Comparison of ENCODE assay signal across 9 mouse cellular contexts in the genomic region with DNA sequence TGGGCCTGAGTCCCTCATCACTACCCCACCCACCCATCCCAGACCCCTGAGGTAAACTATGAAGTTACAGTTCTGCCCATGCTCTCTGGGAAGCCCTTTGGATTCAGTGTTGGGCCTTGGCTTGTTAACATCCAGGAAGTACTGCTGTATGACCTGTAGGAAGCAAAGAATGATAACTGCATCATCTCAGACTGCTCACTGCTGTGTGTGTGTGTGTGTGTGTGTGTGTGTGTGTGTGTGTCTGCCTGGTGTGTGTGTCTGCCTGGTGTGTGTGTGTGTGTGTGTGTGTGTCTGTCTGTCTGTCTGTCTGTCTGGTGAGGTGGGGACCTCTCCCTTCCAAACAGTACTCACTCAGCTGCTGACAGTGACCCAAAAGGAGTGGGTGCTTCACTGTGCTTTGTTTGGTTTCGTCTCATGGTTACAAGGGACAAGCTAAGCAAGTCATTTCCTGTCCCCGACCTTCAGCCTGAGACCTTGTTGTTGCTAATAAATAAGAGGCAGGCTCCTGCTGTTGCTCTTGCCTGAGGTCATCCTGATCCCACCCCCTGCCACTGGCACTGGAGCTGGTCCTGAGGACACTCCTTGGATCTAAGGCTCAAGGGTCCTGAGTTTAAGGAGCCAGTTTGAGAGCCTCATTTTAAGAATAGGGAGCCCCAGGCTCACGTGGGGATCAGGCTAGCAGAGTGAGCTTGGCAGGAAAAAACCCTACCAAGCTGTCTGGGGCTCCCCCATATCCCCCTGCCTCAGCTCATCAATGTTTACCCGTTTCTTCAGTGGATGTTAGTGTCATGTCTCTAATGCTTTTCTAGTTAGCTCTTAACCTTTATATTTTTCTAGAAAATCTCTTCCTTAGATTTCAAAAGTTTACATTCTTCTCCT. TPM values are rescaled to one million over a fixed set of nuclear protein-coding genes. Genes with fewer than 3 reads are reported as not detected.
DNase-seq lines count a peak whose midpoint lies in the region; ATAC-seq lines count a peak whose summit lies in the region.
"Had no signal": no experiment of that assay in that cellular context is flagged by ENCODE, and none has a peak within 500 bp of the region (broad histone marks: within the 10 kb centered on the region; RNA-seq: fewer than 3 reads in every experiment).

No protein-coding gene starts in this region.

- peak; percentile 73 to 79 for ATAC-seq in hematopoietic stem cell, adult 5-6 weeks (replicated peaks in 1 of 2; ENCODE audit: insufficient read depth in 1 of 2, low FRiP score in 2 of 2, low TSS enrichment in 1 of 2, low read depth in 1 of 2, poor library complexity in 2 of 2, severe bottlenecking in 2 of 2)
- peak; percentile 37; the same call in 1 of the 2 replicates for ATAC-seq in lung, embryonic 15.5 days (ENCODE audit: borderline replicate concordance, extremely low read depth, low FRiP score, low TSS enrichment)
- ATAC-seq in forebrain, embryonic 14.5 days, result no peak

- WGBS in lung, embryonic 15.5 days, result 24% methylated on average over 4 of the region's 4 CpGs
- 53% methylated on average over 4 of the region's 4 CpGs for WGBS in forebrain, embryonic 14.5 days

- peak overlapping the region; percentile 72; the same call in 1 of the 2 replicates for H3K27ac ChIP-seq in lung, embryonic 15.5 days
- H3K27ac ChIP-seq in forebrain, embryonic 14.5 days (ENCODE audit: low read depth, low read length), result no peak overlapping the region

- H3K9me3 ChIP-seq in lung, embryonic 15.5 days, result no peaks in the 10 kb centered on the region
- no peaks in the 10 kb centered on the region for H3K9me3 ChIP-seq in forebrain, embryonic 14.5 days (replicated peaks; ENCODE audit: control insufficient read depth, low read length)

- H3K9ac ChIP-seq in lung, embryonic 15.5 days, result no peak overlapping the region
- no peak overlapping the region for H3K9ac ChIP-seq in forebrain, embryonic 14.5 days (ENCODE audit: low read length)

- no peak overlapping the region for H3K4me2 ChIP-seq in lung, embryonic 15.5 days
- H3K4me2 ChIP-seq in forebrain, embryonic 14.5 days (ENCODE audit: low read length), result no peak overlapping the region

- peak; percentile 52 for DNase-seq in gastrocnemius, adult 18-20 months (ENCODE audit: low spot score)
- no peak for DNase-seq in gastrocnemius, postnatal 10 days
- DNase-seq in adrenal gland, postnatal 10 days, result peak; percentile 75
- DNase-seq in forebrain, embryonic 14.5 days (ENCODE audit: low spot score), result no peak
- DNase-seq in thymus, postnatal 4 days, result no peak
- no peak for DNase-seq in right cerebral cortex, postnatal 10 days (ENCODE audit: low spot score in 2 of 2)

- no peaks in the 10 kb centered on the region for H3K27me3 ChIP-seq in lung, embryonic 15.5 days
- no peaks in the 10 kb centered on the region for H3K27me3 ChIP-seq in forebrain, embryonic 14.5 days (replicated peaks; ENCODE audit: control insufficient read depth, insufficient read depth, low read length)

- H3K4me1 ChIP-seq in lung, embryonic 15.5 days, result peaks cover 29% of the 10 kb centered on the region
- H3K4me1 ChIP-seq in forebrain, embryonic 14.5 days (ENCODE audit: control insufficient read depth, insufficient read depth, low read length), result no peaks in the 10 kb centered on the region; the same call in 1 of the 2 replicates

- no peaks in the 10 kb centered on the region for H3K36me3 ChIP-seq in lung, embryonic 15.5 days
- no peaks in the 10 kb centered on the region for H3K36me3 ChIP-seq in forebrain, embryonic 14.5 days (ENCODE audit: control insufficient read depth, insufficient read depth, low read length)

- no peak overlapping the region for H3K4me3 ChIP-seq in lung, embryonic 15.5 days
- no peak overlapping the region for H3K4me3 ChIP-seq in forebrain, embryonic 14.5 days (ENCODE audit: low read depth, low read length)
- H3K4me3 ChIP-seq: erythroblast, embryonic 14.5 days had no signal

RNA-seq across cellular contexts. Expression of gene Hs1bp3, which starts 38.0 kb away (rescaled TPM):
- total RNA-seq in gastrocnemius, adult 18-20 months (2021), result 1 to 10 TPM; 6.8 to 7.0 TPM
- 1 to 10 TPM; 6.2 to 7.7 TPM for total RNA-seq in gastrocnemius, postnatal 10 days (2021)
- total RNA-seq in adrenal gland, postnatal 10 days (2021), result 10 to 100 TPM; 11.0 to 16.9 TPM
- 7.7 and 10.5 TPM in 2 replicates for total RNA-seq in hematopoietic stem cell, adult 5-6 weeks (2017)
- polyA plus RNA-seq in lung, embryonic 15.5 days (2015; fragmentation: Nextera tagmentation; extraction: Ambion mirVana), result 16.2 and 16.3 TPM in 2 replicates
- 8.3 and 8.4 TPM in 2 replicates for polyA plus RNA-seq in forebrain, embryonic 14.5 days (2014; fragmentation: Nextera tagmentation; extraction: Ambion mirVana)

RNA-seq across cellular contexts. Expression of gene Gdf7, which starts 49.5 kb away (rescaled TPM):
- total RNA-seq in gastrocnemius, adult 18-20 months (2021), result not detected
- not detected for total RNA-seq in gastrocnemius, postnatal 10 days (2021)
- total RNA-seq in adrenal gland, postnatal 10 days (2021), result under 1 TPM in 1 of 2 experiments, not detected in 1; 0.18 TPM
- not detected in 2 replicates for total RNA-seq in hematopoietic stem cell, adult 5-6 weeks (2017)
- polyA plus RNA-seq in lung, embryonic 15.5 days (2015; fragmentation: Nextera tagmentation; extraction: Ambion mirVana), result not detected in 2 replicates
- polyA plus RNA-seq in forebrain, embryonic 14.5 days (2014; fragmentation: Nextera tagmentation; extraction: Ambion mirVana), result not detected in 2 replicates
- polyA plus RNA-seq: erythroblast, embryonic 14.5 days had no signal

Comparison
In these comparisons a context has a peak if more than half of its experiments do, and no peak if none do; other contexts are left out.
1. DNase-seq: peak in gastrocnemius, adult 18-20 months (single experiment) and adrenal gland, postnatal 10 days (single experiment); none in gastrocnemius, postnatal 10 days (single experiment), forebrain, embryonic 14.5 days (single experiment), thymus, postnatal 4 days (single experiment) and right cerebral cortex, postnatal 10 days (0 of 2).